Mouse (Mus musculus) CH12.LX (cell line): Measurements from ENCODE around the gene Dnajc28. TPM values are rescaled to one million over a fixed set of nuclear protein-coding genes. Genes with fewer than 3 reads are reported as not detected.

Experiments
- DNase-seq: peaks from one replicate; pipeline ENCODE4 v3.0.0-alpha.2; 2013; ENCODE audit errors: extremely low read depth
- H3K27ac ChIP-seq: 2 replicates; pipeline ENCODE4 v1.5.1; 2012; ENCODE audit warnings: low read depth, mild to moderate bottlenecking, control low read depth, moderate library complexity; ENCODE audit not compliant: insufficient read depth
- H3K27me3 ChIP-seq: replicated peaks from 2 replicates; pipeline ENCODE3; 2012; ENCODE audit warnings: inconsistent platforms
- H3K36me3 ChIP-seq, 2 experiments: replicated peaks in 1 of 2; 2 replicates each; pipeline versions ENCODE3 to v1.6.1; 2012; ENCODE audit warnings: inconsistent platforms in 1 of 2, low read length in 1 of 2, mild to moderate bottlenecking in 1 of 2, mixed read lengths in 1 of 2, moderate library complexity in 1 of 2; ENCODE audit not compliant: control insufficient read depth in 1 of 2, insufficient read depth in 1 of 2
- H3K4me1 ChIP-seq, 2 experiments: 2 replicates each; pipeline ENCODE4 v1.6.1; 2012; ENCODE audit warnings: inconsistent platforms in 1 of 2, moderate library complexity in 1 of 2; ENCODE audit not compliant: insufficient read depth in 2 of 2, control insufficient read depth in 1 of 2
- H3K4me2 ChIP-seq: 2 replicates; pipeline ENCODE4 v1.6.1; 2012; ENCODE audit warnings: low read depth, mild to moderate bottlenecking, control low read depth; ENCODE audit not compliant: poor library complexity, insufficient read depth, severe bottlenecking
- H3K4me3 ChIP-seq, 3 experiments: fragments of 150-350 bp in 1 of 3; sonication (generic) in 1 of 3; replicated peaks in 1 of 3; 2 replicates each; pipeline versions ENCODE3 to v1.5.1; 2011 to 2012; ENCODE audit warnings: low read depth in 2 of 3, low read length in 2 of 3, mild to moderate bottlenecking in 2 of 3, moderate library complexity in 2 of 3, control low read depth in 1 of 3, improper control_type of control experiment in 1 of 3, inconsistent platforms in 1 of 3, mixed read lengths in 1 of 3; ENCODE audit not compliant: poor library complexity in 1 of 3
- H3K79me2 ChIP-seq: replicated peaks from 2 replicates; pipeline ENCODE4 v1.6.1; 2012; ENCODE audit warnings: mild to moderate bottlenecking, moderate library complexity; ENCODE audit not compliant: control insufficient read depth, poor library complexity, insufficient read depth, severe bottlenecking; ENCODE audit errors: extremely low read depth
- H3K9ac ChIP-seq: 2 replicates; pipeline ENCODE4 v1.6.1; 2012; ENCODE audit warnings: low read depth, mild to moderate bottlenecking, control low read depth, moderate library complexity; ENCODE audit not compliant: insufficient read depth
- H3K9me3 ChIP-seq: replicated peaks from 2 replicates; pipeline ENCODE3; 2012; ENCODE audit warnings: low read length, inconsistent platforms, mixed read lengths
- BHLHE40 ChIP-seq: IDR thresholded peaks from 2 replicates; pipeline ENCODE4 v1.6.1; 2011; ENCODE audit warnings: mild to moderate bottlenecking, low read depth, low read length, improper control_type of control experiment
- CHD1 ChIP-seq: IDR thresholded peaks from 2 replicates; pipeline ENCODE4 v1.6.1; 2012; ENCODE audit warnings: low read depth, low read length, improper control_type of control experiment, inconsistent platforms
- EP300 ChIP-seq: IDR thresholded peaks from 2 replicates; pipeline ENCODE4 v1.6.1; 2011; ENCODE audit warnings: low read length, improper control_type of control experiment
- ETS1 ChIP-seq: conservative IDR thresholded peaks from 2 replicates; pipeline ENCODE4 v1.6.1; 2012; ENCODE audit warnings: low read depth, mild to moderate bottlenecking, inconsistent platforms, low read length, improper control_type of control experiment, moderate library complexity
- GABPA ChIP-seq: IDR thresholded peaks from 2 replicates; pipeline ENCODE4 v1.6.1; 2012; ENCODE audit warnings: low read depth, low read length, improper control_type of control experiment, inconsistent platforms; ENCODE audit not compliant: insufficient replicate concordance
- HCFC1 ChIP-seq: IDR thresholded peaks from 2 replicates; pipeline ENCODE4 v1.6.1; 2012; ENCODE audit warnings: low read depth, mild to moderate bottlenecking, inconsistent platforms, low read length, improper control_type of control experiment
- JUN ChIP-seq: IDR thresholded peaks from 2 replicates; pipeline ENCODE4 v1.6.1; 2011; ENCODE audit warnings: low read depth, mild to moderate bottlenecking, low read length, improper control_type of control experiment, moderate library complexity; ENCODE audit not compliant: insufficient read depth
- JUND ChIP-seq: conservative IDR thresholded peaks from 2 replicates; pipeline ENCODE4 v1.6.1; 2011; ENCODE audit warnings: low read depth, low read length, improper control_type of control experiment
- KAT2A ChIP-seq: IDR thresholded peaks from 2 replicates; pipeline ENCODE4 v1.6.1; 2012; ENCODE audit warnings: low read length, improper control_type of control experiment, inconsistent platforms; ENCODE audit not compliant: insufficient replicate concordance
- MAFK ChIP-seq: IDR thresholded peaks from 2 replicates; pipeline ENCODE4 v1.6.1; 2011; ENCODE audit warnings: low read length, improper control_type of control experiment; ENCODE audit not compliant: insufficient replicate concordance
- MAZ ChIP-seq: IDR thresholded peaks from 2 replicates; pipeline ENCODE4 v1.6.1; 2012; ENCODE audit warnings: low read depth, mild to moderate bottlenecking, inconsistent platforms, low read length, improper control_type of control experiment, moderate library complexity
- MXI1 ChIP-seq: IDR thresholded peaks from 2 replicates; pipeline ENCODE4 v1.6.1; 2011; ENCODE audit warnings: mild to moderate bottlenecking, low read depth, low read length, improper control_type of control experiment
- NELFE ChIP-seq: IDR thresholded peaks from 2 replicates; pipeline ENCODE4 v1.6.1; 2011; ENCODE audit warnings: low read depth, low read length, improper control_type of control experiment
- NRF1 ChIP-seq: IDR thresholded peaks from 2 replicates; pipeline ENCODE4 v1.6.1; 2014; ENCODE audit warnings: low read depth, mild to moderate bottlenecking, inconsistent platforms, low read length, improper control_type of control experiment, moderate library complexity
- POLR2A ChIP-seq: IDR thresholded peaks from 2 replicates; pipeline ENCODE4 v1.6.1; 2011; ENCODE audit warnings: low read depth, mild to moderate bottlenecking, improper control_type of control experiment, low read length
- POLR2AphosphoS2 ChIP-seq: IDR thresholded peaks from 2 replicates; pipeline ENCODE4 v1.6.1; 2011; ENCODE audit warnings: low read depth, low read length, improper control_type of control experiment
- SIN3A ChIP-seq: IDR thresholded peaks from 2 replicates; pipeline ENCODE4 v1.6.1; 2012; ENCODE audit warnings: low read length, improper control_type of control experiment, inconsistent platforms
- USF1 ChIP-seq: IDR thresholded peaks from 2 replicates; pipeline ENCODE4 v1.6.1; 2014; ENCODE audit warnings: low read depth, mild to moderate bottlenecking, inconsistent platforms, low read length, improper control_type of control experiment
- ZNF384 ChIP-seq: IDR thresholded peaks from 2 replicates; pipeline ENCODE4 v1.6.1; 2012; ENCODE audit warnings: low read depth, low read length, improper control_type of control experiment, inconsistent platforms
- dilution Hi-C: fragments of 300-500 bp; cut with MboI; formaldehyde crosslinking; loops from 2 replicates; pipeline ENCODE4 v1.14.3; 2020; ENCODE audit warnings: low sequenced_read_pairs; ENCODE audit not compliant: extremely low pct_unique_long_range_greater_than_20kb, extremely low pct_ligation_motif_present
- in situ Hi-C: fragments of 300-500 bp; cut with MboI; formaldehyde crosslinking; loops from 3 replicates; pipeline ENCODE4 v1.14.3; 2019; ENCODE audit warnings: low sequenced_read_pairs, low pct_ligation_motif_present, low pct_unique_long_range_greater_than_20kb, mixed read lengths
- polyA plus RNA-seq: library from polyadenylated mRNA; unstranded; fragments of >175 nt; gene quantifications from 2 replicates; pipeline ENCODE4 v1.2.1, GENCODE M21; 2012; ENCODE audit warnings: low read depth; ENCODE audit not compliant: insufficient read length
- total RNA-seq, 2 experiments: library from RNA; depleted of rRNA; stranded (reverse); fragments of 300-350 nt in 1 of 2; fragments of >200 nt in 1 of 2; gene quantifications; 2 replicates each; pipeline ENCODE4 v1.2.3; 2012 to 2014

The Dnajc28 gene
- total and polyA plus RNA-seq, 3 experiments = 0.47 to 1.8 (median 0.97) TPM

GRCm38 (mm10) chr16:91623074-91623473, 4.2 kb upstream of the Dnajc28 start:
- Histone ChIP-seq H3K36me3 (peaks cover 77 to 84% of the 10 kb centered on the region in 2 experiments), H3K79me2 (no peaks in the 10 kb centered on the region; the same call in 1 of the 2 replicates), H3K27me3 (no peaks in the 10 kb centered on the region), H3K27ac (no peak overlapping the region), H3K9me3 (no peaks in the 10 kb centered on the region), H3K4me3 (no peak overlapping the region), H3K9ac (no peak overlapping the region), H3K4me1 (peaks cover 3 to 26% of the 10 kb centered on the region in 2 experiments; a peak in 3 of 4 replicates), H3K4me2 (no peak overlapping the region)
- TF ChIP-seq ZNF384 (no peak), JUN (no peak), USF1 (no peak), HCFC1 (no peak), GABPA (no peak)
- in situ Hi-C loops (no loop called here), dilution Hi-C loops (no loop called here)
- no peak for DNase-seq

GRCm38 (mm10) chr16:91620991-91621390, 2.2 kb upstream of the Dnajc28 start:
- Histone ChIP-seq H3K27me3 (no peaks in the 10 kb centered on the region), H3K4me1 (peaks cover 5 to 26% of the 10 kb centered on the region in 2 experiments; a peak in 3 of 4 replicates), H3K4me2 (no peak overlapping the region), H3K36me3 (peaks cover 59 to 65% of the 10 kb centered on the region in 2 experiments), H3K27ac (no peak overlapping the region; the same call in 1 of the 2 replicates), H3K9me3 (no peaks in the 10 kb centered on the region), H3K79me2 (no peaks in the 10 kb centered on the region), H3K4me3 (no peak overlapping the region), H3K9ac (no peak overlapping the region)
- dilution Hi-C loops = no loop called here
- no peak for TF ChIP-seq BHLHE40
- no peak for TF ChIP-seq NELFE
- no peak for TF ChIP-seq KAT2A
- no peak for TF ChIP-seq MAZ
- no peak for TF ChIP-seq MAFK
- TF ChIP-seq JUND = no peak
- no peak for TF ChIP-seq NRF1
- no peak for TF ChIP-seq ETS1
- no peak for TF ChIP-seq CHD1
- TF ChIP-seq MXI1 = no peak
- TF ChIP-seq SIN3A = no peak
- no peak for TF ChIP-seq POLR2A
- no peak for TF ChIP-seq EP300
- TF ChIP-seq POLR2AphosphoS2 = no peak
- no peak for DNase-seq
- in situ Hi-C loops = no loop called here
